Mouse (Mus musculus): Measurements from ENCODE around the gene Gxylt2. TPM values are rescaled to one million over a fixed set of nuclear protein-coding genes. Genes with fewer than 3 reads are reported as not detected.

Gene Gxylt2
- polyA plus RNA-seq, 1 experiment = 0.27 TPM

GRCm38 (mm10) chr6:100780421-100780820 lies 75.9 kb downstream of the Gxylt2 start:
- Histone ChIP-seq H3K4me1 (ENCODE audit: control insufficient read depth, insufficient read depth, low read length) (no peaks in the 10 kb centered on the region), H3K4me3 (ENCODE audit: low read depth, low read length) (no peak overlapping the region), H3K36me3 (ENCODE audit: control insufficient read depth, insufficient read depth, low read length, poor library complexity, severe bottlenecking) (no peaks in the 10 kb centered on the region), H3K9me3 (replicated peaks; ENCODE audit: control insufficient read depth, insufficient read depth, low read length, poor library complexity, severe bottlenecking) (no peaks in the 10 kb centered on the region), H3K27me3 (ENCODE audit: control insufficient read depth, insufficient read depth, low read length, poor library complexity, severe bottlenecking) (no peaks in the 10 kb centered on the region), H3K27ac (ENCODE audit: insufficient read depth, low read length) (no peak overlapping the region), H3K9ac (ENCODE audit: low read depth, poor library complexity, severe bottlenecking) (no peak overlapping the region)
- TF ChIP-seq POLR2A (IDR thresholded peaks at IDR 0.05; ENCODE audit: insufficient read depth, low read length) (no peak), EP300 (IDR thresholded peaks at IDR 0.05; ENCODE audit: insufficient read depth, low read depth, low read length) (no peak), CTCF (IDR thresholded peaks at IDR 0.05; ENCODE audit: low read depth, low read length) (no peak)

- Histone ChIP-seq H3K4me3 (ENCODE audit: low read depth, low read length) (no peak overlapping the region), H3K4me1 (ENCODE audit: control insufficient read depth, insufficient read depth, low read length) (no peaks in the 10 kb centered on the region), H3K9me3 (replicated peaks; ENCODE audit: control insufficient read depth, insufficient read depth, low read length, poor library complexity, severe bottlenecking) (no peaks in the 10 kb centered on the region), H3K27ac (ENCODE audit: insufficient read depth, low read length) (no peak overlapping the region), H3K27me3 (ENCODE audit: control insufficient read depth, insufficient read depth, low read length, poor library complexity, severe bottlenecking) (no peaks in the 10 kb centered on the region), H3K36me3 (ENCODE audit: control insufficient read depth, insufficient read depth, low read length, poor library complexity, severe bottlenecking) (no peaks in the 10 kb centered on the region), H3K9ac (ENCODE audit: low read depth, poor library complexity, severe bottlenecking) (no peak overlapping the region)
- TF ChIP-seq POLR2A (IDR thresholded peaks at IDR 0.05; ENCODE audit: insufficient read depth, low read length) (no peak), EP300 (IDR thresholded peaks at IDR 0.05; ENCODE audit: insufficient read depth, low read depth, low read length) (no peak), CTCF (IDR thresholded peaks at IDR 0.05; ENCODE audit: low read depth, low read length) (no peak)
These were observed 77.1 kb downstream of the Gxylt2 start for GRCm38 (mm10) chr6:100781644-100782043.

- Histone ChIP-seq H3K4me3 (ENCODE audit: low read depth, low read length) (no peak overlapping the region), H3K36me3 (ENCODE audit: control insufficient read depth, insufficient read depth, low read length, poor library complexity, severe bottlenecking) (no peaks in the 10 kb centered on the region), H3K27me3 (ENCODE audit: control insufficient read depth, insufficient read depth, low read length, poor library complexity, severe bottlenecking) (no peaks in the 10 kb centered on the region), H3K9me3 (replicated peaks; ENCODE audit: control insufficient read depth, insufficient read depth, low read length, poor library complexity, severe bottlenecking) (no peaks in the 10 kb centered on the region), H3K27ac (ENCODE audit: insufficient read depth, low read length) (no peak overlapping the region), H3K9ac (ENCODE audit: low read depth, poor library complexity, severe bottlenecking) (no peak overlapping the region), H3K4me1 (ENCODE audit: control insufficient read depth, insufficient read depth, low read length) (no peaks in the 10 kb centered on the region)
- TF ChIP-seq EP300 (IDR thresholded peaks at IDR 0.05; ENCODE audit: insufficient read depth, low read depth, low read length) (no peak), CTCF (IDR thresholded peaks at IDR 0.05; ENCODE audit: low read depth, low read length) (no peak), POLR2A (IDR thresholded peaks at IDR 0.05; ENCODE audit: insufficient read depth, low read length) (no peak)
These were observed 83.2 kb downstream of the Gxylt2 start for GRCm38 (mm10) chr6:100787726-100788125.

- TF ChIP-seq POLR2A (IDR thresholded peaks at IDR 0.05; ENCODE audit: insufficient read depth, low read length) = no peak
- Histone ChIP-seq H3K27me3 (ENCODE audit: control insufficient read depth, insufficient read depth, low read length, poor library complexity, severe bottlenecking) (no peaks in the 10 kb centered on the region), H3K9me3 (replicated peaks; ENCODE audit: control insufficient read depth, insufficient read depth, low read length, poor library complexity, severe bottlenecking) (no peaks in the 10 kb centered on the region), H3K27ac (ENCODE audit: insufficient read depth, low read length) (no peak overlapping the region), H3K9ac (ENCODE audit: low read depth, poor library complexity, severe bottlenecking) (no peak overlapping the region), H3K4me3 (ENCODE audit: low read depth, low read length) (no peak overlapping the region), H3K36me3 (ENCODE audit: control insufficient read depth, insufficient read depth, low read length, poor library complexity, severe bottlenecking) (no peaks in the 10 kb centered on the region), H3K4me1 (ENCODE audit: control insufficient read depth, insufficient read depth, low read length) (no peaks in the 10 kb centered on the region)
These were observed 84.6 kb downstream of the Gxylt2 start for GRCm38 (mm10) chr6:100789161-100789560.

- Histone ChIP-seq H3K4me1 (ENCODE audit: control insufficient read depth, insufficient read depth, low read length) (no peaks in the 10 kb centered on the region), H3K27ac (ENCODE audit: insufficient read depth, low read length) (no peak overlapping the region), H3K4me3 (ENCODE audit: low read depth, low read length) (no peak overlapping the region), H3K9ac (ENCODE audit: low read depth, poor library complexity, severe bottlenecking) (no peak overlapping the region), H3K9me3 (replicated peaks; ENCODE audit: control insufficient read depth, insufficient read depth, low read length, poor library complexity, severe bottlenecking) (no peaks in the 10 kb centered on the region), H3K27me3 (ENCODE audit: control insufficient read depth, insufficient read depth, low read length, poor library complexity, severe bottlenecking) (no peaks in the 10 kb centered on the region), H3K36me3 (ENCODE audit: control insufficient read depth, insufficient read depth, low read length, poor library complexity, severe bottlenecking) (no peaks in the 10 kb centered on the region)
- TF ChIP-seq POLR2A (IDR thresholded peaks at IDR 0.05; ENCODE audit: insufficient read depth, low read length) = no peak
- no peak for TF ChIP-seq CTCF (IDR thresholded peaks at IDR 0.05; ENCODE audit: low read depth, low read length)
These were observed 87.6 kb downstream of the Gxylt2 start for GRCm38 (mm10) chr6:100792055-100792659.

GRCm38 (mm10) chr6:100792973-100793769 lies 88.6 kb downstream of the Gxylt2 start:
- H3K27ac ChIP-seq (ENCODE audit: insufficient read depth, low read length) = no peak overlapping the region
- H3K4me1 ChIP-seq (ENCODE audit: control insufficient read depth, insufficient read depth, low read length) = no peaks in the 10 kb centered on the region
- no peak overlapping the region for H3K4me3 ChIP-seq (ENCODE audit: low read depth, low read length)
- no peaks in the 10 kb centered on the region for H3K9me3 ChIP-seq (replicated peaks; ENCODE audit: control insufficient read depth, insufficient read depth, low read length, poor library complexity, severe bottlenecking)
- no peaks in the 10 kb centered on the region for H3K27me3 ChIP-seq (ENCODE audit: control insufficient read depth, insufficient read depth, low read length, poor library complexity, severe bottlenecking)
- no peak overlapping the region for H3K9ac ChIP-seq (ENCODE audit: low read depth, poor library complexity, severe bottlenecking)
- no peaks in the 10 kb centered on the region for H3K36me3 ChIP-seq (ENCODE audit: control insufficient read depth, insufficient read depth, low read length, poor library complexity, severe bottlenecking)
- TF ChIP-seq EP300 (IDR thresholded peaks at IDR 0.05; ENCODE audit: insufficient read depth, low read depth, low read length) (no peak), CTCF (IDR thresholded peaks at IDR 0.05; ENCODE audit: low read depth, low read length) (no peak), POLR2A (IDR thresholded peaks at IDR 0.05; ENCODE audit: insufficient read depth, low read length) (no peak)
